Mouse (Mus musculus) adrenal gland, postnatal 14 days (tissue): ENCODE results near the gene Gtf2h4. TPM values are rescaled to one million over a fixed set of nuclear protein-coding genes. Genes with fewer than 3 reads are reported as not detected.

Experiments used
- DNase-seq: peaks from one replicate; pipeline ENCODE4 v3.0.0; 2021; ENCODE audit warnings: mixed read lengths
- total RNA-seq: library from RNA; stranded (reverse); gene quantifications from 2 replicates; pipeline ENCODE4 v1.2.3, GENCODE M21; 2021

Gtf2h4 gene
- total RNA-seq, 1 experiment from 2014 or later = 24.3 TPM

GRCm38 (mm10) chr17:35697759-35698500, 24.4 kb upstream of the Gtf2h4 start:
- DNase-seq = peak; percentile 78

GRCm38 (mm10) chr17:35697429-35697758, 23.9 kb upstream of the Gtf2h4 start:
- DNase-seq = no peak

GRCm38 (mm10) chr17:35696691-35697090, 23.2 kb upstream of the Gtf2h4 start:
- DNase-seq = no peak

GRCm38 (mm10) chr17:35695289-35695688, 21.8 kb upstream of the Gtf2h4 start:
- peak; percentile 68 for DNase-seq

- no peak for DNase-seq
These were observed 20.4 kb upstream of the Gtf2h4 start for GRCm38 (mm10) chr17:35693906-35694305.

- no peak for DNase-seq
These were observed 18.8 kb upstream of the Gtf2h4 start for GRCm38 (mm10) chr17:35692368-35692767.

GRCm38 (mm10) chr17:35691811-35692210, 18.3 kb upstream of the Gtf2h4 start:
- no peak for DNase-seq

GRCm38 (mm10) chr17:35689936-35690645, 16.6 kb upstream of the Gtf2h4 start:
- DNase-seq = no peak

- no peak for DNase-seq
These were observed 15.0 kb upstream of the Gtf2h4 start for GRCm38 (mm10) chr17:35688347-35689175.

- DNase-seq = no peak
These were observed 11.5 kb upstream of the Gtf2h4 start for GRCm38 (mm10) chr17:35685061-35685460.

GRCm38 (mm10) chr17:35681986-35682385, 8.4 kb upstream of the Gtf2h4 start:
- DNase-seq = no peak

GRCm38 (mm10) chr17:35680591-35680990, 7.1 kb upstream of the Gtf2h4 start:
- no peak for DNase-seq

- DNase-seq = no peak
These were observed 1.0 kb downstream of the Gtf2h4 start for GRCm38 (mm10) chr17:35672527-35672926.

GRCm38 (mm10) chr17:35671846-35672245, 1.7 kb downstream of the Gtf2h4 start:
- no peak for DNase-seq

- no peak for DNase-seq
These were observed 3.8 kb downstream of the Gtf2h4 start for GRCm38 (mm10) chr17:35669731-35670130.

GRCm38 (mm10) chr17:35667334-35668065, 6.0 kb downstream of the Gtf2h4 start, which contains the start of gene Vars2:
TSS of gene Vars2 (minus strand) at chr17:35667592.
- DNase-seq = peak; percentile 98

GRCm38 (mm10) chr17:35666851-35667256, 6.7 kb downstream of the Gtf2h4 start:
- DNase-seq = peak; percentile 49

- DNase-seq = peak; percentile 42
These were observed 7.5 kb downstream of the Gtf2h4 start for GRCm38 (mm10) chr17:35665957-35666515.

GRCm38 (mm10) chr17:35653086-35653485, 20.5 kb downstream of the Gtf2h4 start:
- no peak for DNase-seq

- DNase-seq = no peak
These were observed 24.1 kb downstream of the Gtf2h4 start for GRCm38 (mm10) chr17:35649429-35649828.

GRCm38 (mm10) chr17:35643609-35644236, 29.8 kb downstream of the Gtf2h4 start, which contains the start of gene Mucl3:
TSS of gene Mucl3 (minus strand) at chr17:35643695.
- no peak for DNase-seq
